9 mouse cellular contexts compared by ENCODE assay signal in the genomic region with DNA sequence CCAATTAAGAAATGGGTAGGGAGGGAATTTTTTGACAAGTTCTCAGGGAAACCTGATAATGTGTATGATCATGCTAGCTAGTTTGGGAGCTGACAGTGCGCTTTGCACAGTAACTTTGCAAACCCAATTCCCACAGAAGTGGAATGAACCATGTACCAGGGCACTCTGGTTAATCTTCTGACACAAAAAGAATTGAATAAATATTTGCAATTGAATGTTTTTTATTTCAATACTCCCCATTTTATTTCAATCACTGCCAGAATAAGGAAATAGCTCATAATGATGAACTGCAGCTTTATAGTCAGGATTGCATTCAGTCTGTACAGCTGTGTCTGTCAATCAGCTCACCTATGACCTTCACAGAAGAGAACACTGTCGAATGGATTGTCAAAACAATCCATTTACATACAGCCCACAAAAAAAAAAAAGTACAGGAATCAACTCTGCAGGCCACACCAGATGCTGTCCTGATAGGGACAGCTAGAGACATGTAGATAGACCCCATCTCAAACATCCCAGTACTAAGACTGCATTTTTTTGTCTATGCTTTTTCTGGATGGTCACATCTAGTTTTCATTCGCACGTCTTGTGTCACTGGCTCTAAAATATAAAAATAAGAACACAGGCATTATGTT. TPM values are rescaled to one million over a fixed set of nuclear protein-coding genes. Genes with fewer than 3 reads are reported as not detected.
DNase-seq lines count a peak whose midpoint lies in the region; ATAC-seq and TF ChIP-seq lines count a peak whose summit lies in the region.
"Had no signal": no experiment of that assay in that cellular context is flagged by ENCODE, and none has a peak within 500 bp of the region (broad histone marks: within the 10 kb centered on the region; RNA-seq: fewer than 3 reads in every experiment).

No protein-coding gene starts in this region.

- peaks cover 20% of the 10 kb centered on the region for H3K79me3 ChIP-seq in C2C12 (ENCODE audit: low read depth)

- peak overlapping the region; percentile 98 for H3K9ac ChIP-seq in forebrain, embryonic 14.5 days (ENCODE audit: low read length)
- H3K9ac ChIP-seq in liver, embryonic 13.5 days: peak overlapping the region; percentile 88

- peak; percentile 12 for DNase-seq in forebrain, embryonic 14.5 days (ENCODE audit: low spot score)
- no peak for DNase-seq in liver, embryonic 13.5 days
- DNase-seq in frontal cortex, postnatal 14 days (ENCODE audit: low spot score in 2 of 2): no peak
- no peak for DNase-seq in adrenal gland, adult 18-20 months (ENCODE audit: low spot score in 2 of 2)
- no peak for DNase-seq in frontal cortex, postnatal 25 days (ENCODE audit: low spot score in 2 of 2)
- DNase-seq: B cell, adult 2 months had no signal

- ATAC-seq in erythroblast, adult 5-6 weeks (replicated peaks; ENCODE audit: low FRiP score, poor library complexity, severe bottlenecking): no peak
- no peak for ATAC-seq in forebrain, embryonic 14.5 days
- no peak for ATAC-seq in liver, embryonic 13.5 days (ENCODE audit: low read depth)

- no peaks in the 10 kb centered on the region for H3K9me3 ChIP-seq in erythroblast, embryonic 14.5 days (ENCODE audit: control insufficient read depth, low read length)
- H3K9me3 ChIP-seq in forebrain, embryonic 14.5 days (replicated peaks; ENCODE audit: control insufficient read depth, low read length): no peaks in the 10 kb centered on the region
- H3K9me3 ChIP-seq in liver, embryonic 13.5 days (replicated peaks): no peaks in the 10 kb centered on the region

- 0 out of 2 replicates have a peak overlapping the region, but pooled peaks have one; percentile 23 for H3K27ac ChIP-seq in forebrain, embryonic 14.5 days (ENCODE audit: low read depth, low read length)
- peak overlapping the region; percentile 89 for H3K27ac ChIP-seq in liver, embryonic 13.5 days

- H3K36me3 ChIP-seq in erythroblast, embryonic 14.5 days (ENCODE audit: control insufficient read depth): peaks cover 25% of the 10 kb centered on the region
- H3K36me3 ChIP-seq in C2C12 (ENCODE audit: control insufficient read depth, insufficient read depth): peaks cover 25% of the 10 kb centered on the region
- H3K36me3 ChIP-seq in forebrain, embryonic 14.5 days (ENCODE audit: control insufficient read depth, insufficient read depth, low read length): peaks cover 21% of the 10 kb centered on the region
- H3K36me3 ChIP-seq in liver, embryonic 13.5 days: peaks cover 15% of the 10 kb centered on the region

- peak overlapping the region; percentile 76 for H3K4me3 ChIP-seq in erythroblast, embryonic 14.5 days (replicated peaks)
- H3K4me3 ChIP-seq in C2C12 (ENCODE audit: insufficient read depth, poor library complexity, severe bottlenecking): peak overlapping the region; percentile 68
- H3K4me3 ChIP-seq in forebrain, embryonic 14.5 days (ENCODE audit: low read depth, low read length): peak overlapping the region; percentile 81
- peak overlapping the region; percentile 75 for H3K4me3 ChIP-seq in liver, embryonic 13.5 days (replicated peaks)

- no peak for TF ChIP-seq CTCF in C2C12 (IDR thresholded peaks at IDR 0.05; ENCODE audit: control insufficient read depth, insufficient read depth, insufficient read length)

- H3K4me1 ChIP-seq in erythroblast, embryonic 14.5 days (ENCODE audit: control insufficient read depth): peaks cover 41% of the 10 kb centered on the region
- H3K4me1 ChIP-seq in forebrain, embryonic 14.5 days (ENCODE audit: control insufficient read depth, insufficient read depth, low read length): peaks cover 6% of the 10 kb centered on the region
- peaks cover 30% of the 10 kb centered on the region for H3K4me1 ChIP-seq in liver, embryonic 13.5 days (replicated peaks)

- H3ac ChIP-seq in C2C12 (ENCODE audit: control insufficient read depth, insufficient read length, low read depth): peak overlapping the region; percentile 59

- peaks cover 27% of the 10 kb centered on the region for H3K79me2 ChIP-seq in C2C12 (ENCODE audit: control insufficient read depth, insufficient read depth)

- no peaks in the 10 kb centered on the region for H3K27me3 ChIP-seq in erythroblast, embryonic 14.5 days (ENCODE audit: control insufficient read depth)
- H3K27me3 ChIP-seq in C2C12 (ENCODE audit: control insufficient read depth, insufficient read depth, insufficient read length): no peaks in the 10 kb centered on the region
- H3K27me3 ChIP-seq in forebrain, embryonic 14.5 days (replicated peaks; ENCODE audit: control insufficient read depth, insufficient read depth, low read length): no peaks in the 10 kb centered on the region
- H3K27me3 ChIP-seq in liver, embryonic 13.5 days: no peaks in the 10 kb centered on the region

- peak overlapping the region; percentile 84 for H3K4me2 ChIP-seq in forebrain, embryonic 14.5 days (ENCODE audit: low read length)
- peak overlapping the region; percentile 76 for H3K4me2 ChIP-seq in liver, embryonic 13.5 days

- 20% methylated on average over 4 of the region's 4 CpGs for WGBS in forebrain, embryonic 14.5 days
- 19% methylated on average over 4 of the region's 4 CpGs for WGBS in liver, embryonic 13.5 days (ENCODE audit: insufficient replicate concordance)

TF ChIP-seq in C2C12, 6 proteins besides CTCF, POLR2A, EP300 and RAD21:
- peak; percentile 16 for TF ChIP-seq MYOD1 (IDR thresholded peaks at IDR 0.05; ENCODE audit: control insufficient read depth, insufficient read length, low read depth)
- TF ChIP-seq MAX (IDR thresholded peaks at IDR 0.05): no peak

RNA-seq across cellular contexts. Expression of a gene that starts 26.9 kb away (rescaled TPM):
- polyA plus RNA-seq in erythroblast, embryonic 14.5 days (2012): 0.47 and 0.62 TPM in 2 replicates
- total RNA-seq in erythroblast, adult 5-6 weeks (2015; ENCODE audit: low replicate concordance): 46.2 and 62.8 TPM in 2 replicates
- total RNA-seq in erythroblast, adult 5-6 weeks (2017; ENCODE audit: low replicate concordance): 79.1 and 99.0 TPM in 2 replicates
- polyA plus RNA-seq in C2C12 (2012; fragmentation: generic; extraction: Trizol): 1.5 TPM
- 11.8 and 14.8 TPM in 2 replicates for polyA plus RNA-seq in forebrain, embryonic 14.5 days (2014; fragmentation: Nextera tagmentation; extraction: Ambion mirVana)
- 5.1 and 5.2 TPM in 2 replicates for polyA plus RNA-seq in liver, embryonic 13.5 days (2015; fragmentation: Nextera tagmentation; extraction: Ambion mirVana)
- 10 to 100 TPM; 10.3 to 11.3 TPM for total RNA-seq in adrenal gland, adult 18-20 months (2021)

RNA-seq across cellular contexts. Expression of a gene that starts 38.6 kb away (rescaled TPM):
- 3.0 and 3.8 TPM in 2 replicates for polyA plus RNA-seq in erythroblast, embryonic 14.5 days (2012)
- 50.6 and 51.7 TPM in 2 replicates for total RNA-seq in erythroblast, adult 5-6 weeks (2015; ENCODE audit: low replicate concordance)
- total RNA-seq in erythroblast, adult 5-6 weeks (2017; ENCODE audit: low replicate concordance): 36.5 and 38.8 TPM in 2 replicates
- polyA plus RNA-seq in C2C12 (2012; fragmentation: generic; extraction: Trizol): 66.9 TPM
- polyA plus RNA-seq in forebrain, embryonic 14.5 days (2014; fragmentation: Nextera tagmentation; extraction: Ambion mirVana): 139 and 157 TPM in 2 replicates
- 52.5 and 77.9 TPM in 2 replicates for polyA plus RNA-seq in liver, embryonic 13.5 days (2015; fragmentation: Nextera tagmentation; extraction: Ambion mirVana)
- total RNA-seq in adrenal gland, adult 18-20 months (2021): 10 to 100 TPM; 72.3 to 93.0 TPM

RNA-seq across cellular contexts. Expression of a gene that starts 59.7 kb away (rescaled TPM):
- not detected in 2 replicates for polyA plus RNA-seq in erythroblast, embryonic 14.5 days (2012)
- not detected in 2 replicates for total RNA-seq in erythroblast, adult 5-6 weeks (2015; ENCODE audit: low replicate concordance)
- not detected in 2 replicates for total RNA-seq in erythroblast, adult 5-6 weeks (2017; ENCODE audit: low replicate concordance)
- polyA plus RNA-seq in C2C12 (2012; fragmentation: generic; extraction: Trizol): 0.04 TPM
- 0.11 TPM in 2 replicates for polyA plus RNA-seq in forebrain, embryonic 14.5 days (2014; fragmentation: Nextera tagmentation; extraction: Ambion mirVana)
- polyA plus RNA-seq in liver, embryonic 13.5 days (2015; fragmentation: Nextera tagmentation; extraction: Ambion mirVana): not detected in 2 replicates
- total RNA-seq in adrenal gland, adult 18-20 months (2021): under 1 TPM; 0.38 to 0.40 TPM

Comparison
In these comparisons a context has a peak if more than half of its experiments do, and no peak if none do; other contexts are left out.
1. RNA of a gene that starts 38.6 kb away (polyA plus RNA-seq): 139 to 157 TPM in forebrain, embryonic 14.5 days, 66.9 TPM in C2C12 (single experiment) and 52.5 to 77.9 TPM in liver, embryonic 13.5 days; 3.0 to 3.8 TPM in erythroblast, embryonic 14.5 days; every median in the first group is over 10 times any median in the second.
2. Peak in every context shown above with its lines, with median percentiles within 50 percentile points of each other: H3K4me3 ChIP-seq.